Comparison of ENCODE assay signal across 12 mouse cellular contexts in the genomic region with DNA sequence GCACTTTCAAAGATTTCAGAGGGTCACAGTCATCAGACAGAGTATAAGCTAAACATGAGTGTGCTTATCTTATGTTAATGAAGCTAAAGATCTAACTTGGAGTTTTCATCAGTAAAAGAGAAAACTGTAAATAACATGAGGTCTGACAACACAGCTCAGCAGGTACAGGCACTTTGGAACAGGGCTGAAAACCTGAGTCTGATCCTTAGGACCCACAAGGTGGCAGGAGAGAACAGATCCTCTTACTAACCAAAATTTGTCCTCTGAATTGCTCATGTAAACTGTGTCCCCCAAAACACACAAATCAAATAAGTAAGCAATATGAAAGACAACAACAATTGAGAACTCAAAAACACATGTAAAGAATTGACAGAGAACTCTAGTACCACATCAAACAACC.
DNase-seq lines count a peak whose midpoint lies in the region; ATAC-seq and TF ChIP-seq lines count a peak whose summit lies in the region.
"Had no signal": no experiment of that assay in that cellular context is flagged by ENCODE, and none has a peak within 500 bp of the region (broad histone marks: within the 10 kb centered on the region; RNA-seq: fewer than 3 reads in every experiment).

No protein-coding gene starts in this region.

- H3K27ac ChIP-seq in cerebellum, adult 2 months (ENCODE audit: insufficient read depth, low read length) = no peak overlapping the region
- H3K27ac ChIP-seq in left cerebral cortex, adult 2 months = no peak overlapping the region
- no peak overlapping the region for H3K27ac ChIP-seq in neural tube, embryonic 15.5 days (replicated peaks)
- H3K27ac ChIP-seq: heart, embryonic 10.5 days; hindbrain, embryonic 13.5 days; lung, embryonic 15.5 days had no signal

- TF ChIP-seq POLR2A in cerebellum, adult 2 months (IDR thresholded peaks at IDR 0.05; ENCODE audit: borderline replicate concordance, insufficient read depth, low read length) = no peak

- peak in 1 of 2 experiments; percentile 53 for DNase-seq in cerebellum, adult 2 months
- DNase-seq in left cerebral cortex, adult 2 months (ENCODE audit: extremely low spot score in 1 of 2, low spot score in 2 of 2) = no peak
- no peak for DNase-seq in left cerebral cortex, adult 18-20 months (ENCODE audit: low spot score in 2 of 2)
- peak; percentile 36 for DNase-seq in A20 (ENCODE audit: low read depth, low spot score)
- DNase-seq in cerebellum, postnatal 10 days = peak; percentile 49 to 61
- DNase-seq in adrenal gland, postnatal 4 days (ENCODE audit: low spot score in 2 of 2) = no peak
- DNase-seq: kidney, postnatal 14 days had no signal

- H3K4me2 ChIP-seq in neural tube, embryonic 15.5 days = no peak overlapping the region
- H3K4me2 ChIP-seq: hindbrain, embryonic 13.5 days; lung, embryonic 15.5 days had no signal

- TF ChIP-seq CTCF in cerebellum, adult 2 months (IDR thresholded peaks at IDR 0.05; ENCODE audit: borderline replicate concordance, insufficient read depth, low read depth, low read length) = peak; percentile 63
- peak; percentile 53 for TF ChIP-seq CTCF in left cerebral cortex, adult 2 months (IDR thresholded peaks at IDR 0.05)

- no peaks in the 10 kb centered on the region for H3K27me3 ChIP-seq in cerebellum, adult 2 months (ENCODE audit: control insufficient read depth, insufficient read depth, low read length)
- H3K27me3 ChIP-seq in neural tube, embryonic 15.5 days (replicated peaks) = no peaks in the 10 kb centered on the region
- H3K27me3 ChIP-seq: hindbrain, embryonic 13.5 days; lung, embryonic 15.5 days had no signal

- H3K9me3 ChIP-seq in neural tube, embryonic 15.5 days (replicated peaks) = no peaks in the 10 kb centered on the region
- H3K9me3 ChIP-seq: heart, embryonic 10.5 days; hindbrain, embryonic 13.5 days; lung, embryonic 15.5 days had no signal

- no peaks in the 10 kb centered on the region for H3K36me3 ChIP-seq in neural tube, embryonic 15.5 days
- H3K36me3 ChIP-seq: heart, embryonic 10.5 days; hindbrain, embryonic 13.5 days; lung, embryonic 15.5 days had no signal

- no peak overlapping the region for H3K9ac ChIP-seq in neural tube, embryonic 15.5 days (replicated peaks)
- H3K9ac ChIP-seq: hindbrain, embryonic 13.5 days; lung, embryonic 15.5 days had no signal

- ATAC-seq in cerebellum, adult (ENCODE audit: insufficient number of reproducible peaks, low FRiP score, low TSS enrichment) = no peak
- no peak for ATAC-seq in neural tube, embryonic 15.5 days (ENCODE audit: low FRiP score)

- H3K4me3 ChIP-seq in cerebellum, adult 2 months (replicated peaks; ENCODE audit: insufficient read depth, low read depth, low read length) = no peak overlapping the region
- H3K4me3 ChIP-seq in left cerebral cortex, adult 2 months = no peak overlapping the region
- H3K4me3 ChIP-seq in neural tube, embryonic 15.5 days (replicated peaks) = no peak overlapping the region
- H3K4me3 ChIP-seq: heart, embryonic 10.5 days; hindbrain, embryonic 13.5 days; lung, embryonic 15.5 days had no signal

- H3K4me1 ChIP-seq in cerebellum, adult 2 months (ENCODE audit: control insufficient read depth, insufficient read depth, low read length) = peaks cover 3% of the 10 kb centered on the region; the same call in 1 of the 2 replicates
- 0 out of 2 replicates have a peak, but pooled peaks cover 4% of the 10 kb centered on the region for H3K4me1 ChIP-seq in neural tube, embryonic 15.5 days
- H3K4me1 ChIP-seq: heart, embryonic 10.5 days; lung, embryonic 15.5 days had no signal

- intact Hi-C loops in left cerebral cortex, adult 2 months (cut with DNase I) = loop anchor here (5.0 kb wide), 2 partner anchors 492 to 507 kb away; no protein-coding TSS in a partner anchor

Comparison
In these comparisons a context has a peak if more than half of its experiments do, and no peak if none do; other contexts are left out.
1. DNase-seq: peak in A20 (single experiment) and cerebellum, postnatal 10 days (2 of 2); none in left cerebral cortex, adult 2 months (0 of 2), left cerebral cortex, adult 18-20 months (0 of 2) and adrenal gland, postnatal 4 days (0 of 2).